Mouse (Mus musculus): ENCODE data around the gene Gnb2.

GRCm38 (mm10) chr5:137519691-137520550, 13.4 kb downstream of the Gnb2 start:
- TF ChIP-seq CTCF (IDR thresholded peaks at IDR 0.05; ENCODE audit: low read depth, low read length) (no peak), POLR2AphosphoS5 (IDR thresholded peaks at IDR 0.05; ENCODE audit: insufficient replicate concordance, low read depth, low read length) (no peak), GATA1 (IDR thresholded peaks at IDR 0.05; ENCODE audit: borderline replicate concordance, low read length) (no peak), TAL1 (conservative IDR thresholded peaks at IDR 0.05; ENCODE audit: low read depth, low read length) (no peak), GATA2 (IDR thresholded peaks at IDR 0.05; ENCODE audit: borderline replicate concordance, low read depth, low read length) (no peak)

Measured in G1E (cell line).